Mouse (Mus musculus) midbrain, embryonic 14.5 days (tissue): ENCODE data around the gene Cd59b. TPM values are rescaled to one million over a fixed set of nuclear protein-coding genes. Genes with fewer than 3 reads are reported as not detected.

Experiments used
- ATAC-seq: fragments of 200-750 bp; cut with Nextera tagmentation; 2 replicates; pipeline ENCODE4 v1.8.0; 2017; ENCODE audit warnings: moderate number of reproducible peaks, moderate library complexity; ENCODE audit not compliant: low FRiP score, low TSS enrichment
- DNase-seq: peaks from one replicate; pipeline ENCODE4 v3.0.0-alpha.2; 2015
- H3K27ac ChIP-seq: fragments of 300-500 bp; sonication (generic); replicated peaks from 2 replicates; pipeline ENCODE4 v1.5.1; 2014; ENCODE audit warnings: mild to moderate bottlenecking, low read depth, low read length, moderate library complexity
- H3K27me3 ChIP-seq: fragments of 300-500 bp; sonication (generic); 2 replicates; pipeline ENCODE4 v1.6.1; 2014; ENCODE audit warnings: low read length, control low read depth, mixed read lengths; ENCODE audit not compliant: control insufficient read depth, insufficient read depth
- H3K36me3 ChIP-seq: fragments of 300-500 bp; sonication (generic); 2 replicates; pipeline ENCODE4 v1.6.1; 2014; ENCODE audit warnings: low read length, control low read depth; ENCODE audit not compliant: control insufficient read depth, insufficient read depth
- H3K4me1 ChIP-seq: fragments of 300-500 bp; sonication (generic); 2 replicates; pipeline ENCODE4 v1.6.1; 2014; ENCODE audit warnings: mild to moderate bottlenecking, antibody characterized with exemption, low read length, control low read depth; ENCODE audit not compliant: control insufficient read depth, insufficient read depth
- H3K4me2 ChIP-seq: fragments of 300-500 bp; sonication (generic); 2 replicates; pipeline ENCODE4 v1.6.1; 2014; ENCODE audit warnings: mild to moderate bottlenecking, low read length, moderate library complexity
- H3K4me3 ChIP-seq: fragments of 300-500 bp; sonication (generic); replicated peaks from 2 replicates; pipeline ENCODE4 v1.5.1; 2014; ENCODE audit warnings: low read depth, low read length
- H3K9ac ChIP-seq: fragments of 300-500 bp; sonication (generic); replicated peaks from 2 replicates; pipeline ENCODE4 v1.6.1; 2014; ENCODE audit warnings: mild to moderate bottlenecking, low read length, moderate library complexity
- H3K9me3 ChIP-seq: fragments of 300-500 bp; sonication (generic); 2 replicates; pipeline ENCODE4 v1.6.1; 2016; ENCODE audit warnings: low read length, control low read depth, mixed read lengths; ENCODE audit not compliant: control insufficient read depth
- WGBS: fragments of 180-500 bp; shearing (Covaris S2); extraction: QIAGEN DNeasy Blood & Tissue Kit; methylation state at CpG from one replicate; pipeline ENCODE4 v1.1.7; 2014; 5-methylcytosine and 5-hydroxymethylcytosine counted together
- polyA plus RNA-seq: library from polyadenylated mRNA; unstranded; fragments of >200 nt; fragmentation: Nextera tagmentation; extraction: Ambion mirVana; gene quantifications from 2 replicates; pipeline ENCODE4 v1.2.1, GENCODE M21; 2014

The Cd59b gene
- polyA plus RNA-seq, result 0.75 and 1.4 TPM in 2 replicates

DNA sequence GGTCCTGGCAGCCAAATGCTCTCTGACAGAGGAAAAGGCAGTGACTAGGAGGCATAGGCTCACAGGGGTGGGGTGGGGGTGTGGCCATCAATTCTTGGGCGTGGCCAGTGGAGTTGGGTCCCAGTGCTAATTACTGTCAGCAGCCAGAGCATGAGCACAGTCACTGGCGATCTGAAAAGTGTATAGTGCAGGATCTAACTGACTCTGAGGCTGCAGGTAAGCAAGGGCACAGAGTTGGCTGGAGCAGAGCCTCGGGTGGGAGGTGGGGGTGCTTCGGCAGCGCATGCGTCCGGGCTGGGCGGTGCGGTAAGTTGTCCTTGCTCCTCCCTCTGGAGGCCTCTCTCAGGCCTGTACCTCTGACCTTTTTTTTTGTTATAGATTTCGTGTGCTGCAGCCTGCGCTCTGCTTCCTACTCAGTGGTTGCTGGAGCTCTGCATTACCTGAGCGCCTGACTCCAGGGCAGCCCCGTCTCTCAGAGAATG, at the start of gene Cd59b:
Cd59b (plus strand) TSS at position 146 of the 482 bp plus-strand sequence.
- Histone ChIP-seq H3K36me3 (no peaks in the 10 kb centered on the region), H3K9ac (no peak within 1 kb of the TSS; the same call in 1 of the 2 replicates), H3K4me2 (peak within 1 kb of the TSS; percentile 54), H3K4me1 (0 out of 2 replicates have a peak, but pooled peaks cover 3% of the 10 kb centered on the region), H3K27ac (no peak within 1 kb of the TSS), H3K4me3 (peak within 1 kb of the TSS; percentile 28), H3K27me3 (no peaks in the 10 kb centered on the region), H3K9me3 (no peaks in the 10 kb centered on the region)
- ATAC-seq (peak; percentile 62; the same call in 1 of the 2 replicates), DNase-seq (peak; percentile 57)
- WGBS, result 7% methylated on average over 13 of the region's 13 CpGs

DNA sequence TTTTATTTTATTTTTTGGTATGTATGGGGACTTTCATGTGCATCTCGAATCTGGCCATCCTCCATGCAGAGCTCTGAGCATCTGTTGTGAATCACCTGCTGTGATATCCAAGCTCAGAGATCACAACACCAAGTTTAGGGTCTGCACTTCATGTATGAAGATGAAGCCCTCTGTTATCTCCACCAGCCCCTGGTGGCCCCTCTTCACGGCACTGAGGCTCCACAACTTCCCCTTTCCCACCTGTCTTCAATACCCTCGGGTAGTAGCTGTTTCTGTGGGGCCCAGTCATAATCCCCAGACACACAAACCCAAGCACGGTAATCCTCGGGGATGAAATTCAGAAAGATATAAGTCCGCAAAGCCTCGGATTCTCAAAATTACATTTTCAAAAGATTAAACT, 46.6 kb upstream of the Cd59b start:
- H3K27ac ChIP-seq, result no peak overlapping the region
- no peak overlapping the region for H3K4me3 ChIP-seq
- DNase-seq (no peak), ATAC-seq (no peak)
- no peak overlapping the region for H3K4me2 ChIP-seq
- no peaks in the 10 kb centered on the region for H3K9me3 ChIP-seq
- WGBS, result 84% methylated on average over 7 of the region's 7 CpGs
- no peak overlapping the region for H3K9ac ChIP-seq
- H3K4me1 ChIP-seq, result no peaks in the 10 kb centered on the region
- H3K27me3 ChIP-seq, result no peaks in the 10 kb centered on the region
- no peaks in the 10 kb centered on the region for H3K36me3 ChIP-seq

DNA sequence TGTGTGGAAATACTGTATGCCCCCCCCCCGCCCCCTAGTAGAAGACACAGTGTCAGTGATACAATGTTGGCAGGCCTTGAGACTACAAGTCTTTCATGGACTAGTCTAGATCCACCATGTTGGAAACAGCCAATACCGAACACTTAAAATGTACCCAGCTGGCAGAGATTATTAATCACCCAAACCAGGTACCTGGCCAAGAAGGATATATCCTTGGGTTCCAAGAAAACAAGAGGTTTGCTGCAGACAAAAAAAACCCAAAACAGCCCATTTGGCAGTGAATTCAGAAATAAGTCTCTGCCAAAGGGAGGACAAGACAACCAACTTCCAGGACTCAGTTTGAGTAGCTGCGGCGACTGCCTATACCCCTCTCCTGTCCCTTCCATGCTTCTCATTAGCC, 45.0 kb upstream of the Cd59b start:
- ATAC-seq, result no peak
- H3K27me3 ChIP-seq, result no peaks in the 10 kb centered on the region
- no peak overlapping the region for H3K9ac ChIP-seq
- no peak for DNase-seq
- no peaks in the 10 kb centered on the region for H3K9me3 ChIP-seq
- no peak overlapping the region for H3K27ac ChIP-seq
- no peak overlapping the region for H3K4me2 ChIP-seq
- H3K36me3 ChIP-seq, result no peaks in the 10 kb centered on the region
- H3K4me1 ChIP-seq, result peaks cover 12% of the 10 kb centered on the region
- H3K4me3 ChIP-seq, result no peak overlapping the region
- 91% methylated on average over 4 of the region's 4 CpGs for WGBS

DNA sequence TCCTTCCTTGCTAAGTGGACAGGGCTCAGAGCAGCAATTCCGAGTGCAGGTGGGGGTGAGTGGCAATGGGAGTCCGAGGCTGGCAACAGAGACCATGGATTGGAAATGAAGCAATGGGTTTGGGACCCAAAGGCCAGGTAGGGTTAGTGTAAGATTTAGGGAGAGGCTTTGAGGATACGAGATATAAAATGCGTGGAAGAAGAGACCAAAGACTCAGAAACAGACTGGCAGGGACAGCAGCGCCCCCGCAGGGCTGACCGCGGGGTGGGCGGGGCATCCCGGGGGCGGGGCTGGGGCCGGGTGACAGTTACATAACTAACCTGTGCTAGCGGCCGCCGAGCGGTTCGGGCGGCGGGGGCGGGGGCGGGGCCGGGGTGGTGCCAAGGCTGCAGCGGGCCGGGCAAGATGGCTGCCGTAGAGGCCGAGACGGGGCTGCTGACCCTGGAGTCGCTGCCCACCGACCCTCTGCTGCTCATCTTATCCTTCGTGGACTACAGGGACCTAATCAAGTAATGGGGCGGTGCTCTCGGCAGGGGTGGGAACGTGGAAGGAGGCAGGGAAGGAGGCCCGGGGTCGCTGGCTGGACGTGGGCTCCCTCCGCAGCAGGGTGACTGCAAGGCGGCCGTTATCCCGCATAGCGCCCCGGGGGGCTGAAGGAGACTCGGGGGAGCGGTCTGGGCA, 42.1 kb upstream of the Cd59b start, which contains the start of gene Fbxo3:
Fbxo3 (plus strand) TSS at position 264 of the 681 bp plus-strand sequence.
- Histone ChIP-seq H3K27me3 (no peaks in the 10 kb centered on the region), H3K4me2 (peak within 1 kb of the TSS; percentile 81), H3K9ac (peak within 1 kb of the TSS; percentile 96), H3K4me3 (peak within 1 kb of the TSS; percentile 98), H3K4me1 (peaks cover 13% of the 10 kb centered on the region), H3K9me3 (no peaks in the 10 kb centered on the region), H3K27ac (peak within 1 kb of the TSS; percentile 73), H3K36me3 (peaks cover 6% of the 10 kb centered on the region; the same call in 1 of the 2 replicates)
- WGBS, result 1% methylated on average over 44 of the region's 44 CpGs
- DNase-seq (peak; percentile 87), ATAC-seq (peak; percentile 96)

DNA sequence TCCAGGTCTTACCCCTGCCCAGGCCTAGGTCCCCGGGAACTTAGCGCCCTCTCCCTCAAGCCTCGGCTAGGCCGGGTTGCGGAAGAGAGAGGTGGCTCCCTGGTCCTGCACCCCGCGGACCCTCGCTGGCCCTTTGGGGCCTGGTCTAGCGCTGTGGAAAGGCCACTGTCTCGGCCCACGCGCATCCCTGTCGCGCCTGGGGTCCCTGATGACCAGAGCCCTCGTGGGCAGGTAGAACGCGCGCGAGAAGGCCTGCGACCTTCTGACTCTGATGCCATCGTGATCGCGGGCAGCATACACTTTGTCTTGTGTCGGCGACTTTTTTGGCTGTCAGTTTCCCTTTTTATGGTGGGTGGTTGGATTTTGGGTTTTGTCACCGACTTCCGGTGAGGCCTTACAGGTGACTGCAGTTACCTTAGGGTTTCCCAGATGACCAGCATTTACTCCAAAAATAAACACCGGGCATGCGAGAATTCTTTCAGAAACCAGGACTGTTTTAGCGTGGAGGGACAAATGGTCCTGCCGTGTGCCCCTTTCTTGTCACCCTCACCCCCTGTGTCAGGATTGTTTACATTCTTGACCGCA, 41.4 kb upstream of the Cd59b start, which contains the start of gene 4931422A03Rik:
4931422A03Rik (minus strand) TSS at position 223 of the 585 bp plus-strand sequence.
- Histone ChIP-seq H3K4me3 (peak within 1 kb of the TSS; percentile 98), H3K27me3 (no peaks in the 10 kb centered on the region), H3K36me3 (peaks cover 7% of the 10 kb centered on the region), H3K9ac (peak within 1 kb of the TSS; percentile 96), H3K9me3 (no peaks in the 10 kb centered on the region), H3K27ac (peak within 1 kb of the TSS; percentile 73), H3K4me2 (peak within 1 kb of the TSS; percentile 81), H3K4me1 (peaks cover 13% of the 10 kb centered on the region)
- DNase-seq (peak; percentile 52), ATAC-seq (peak; percentile 75)
- WGBS, result 2% methylated on average over 32 of the region's 32 CpGs

DNA sequence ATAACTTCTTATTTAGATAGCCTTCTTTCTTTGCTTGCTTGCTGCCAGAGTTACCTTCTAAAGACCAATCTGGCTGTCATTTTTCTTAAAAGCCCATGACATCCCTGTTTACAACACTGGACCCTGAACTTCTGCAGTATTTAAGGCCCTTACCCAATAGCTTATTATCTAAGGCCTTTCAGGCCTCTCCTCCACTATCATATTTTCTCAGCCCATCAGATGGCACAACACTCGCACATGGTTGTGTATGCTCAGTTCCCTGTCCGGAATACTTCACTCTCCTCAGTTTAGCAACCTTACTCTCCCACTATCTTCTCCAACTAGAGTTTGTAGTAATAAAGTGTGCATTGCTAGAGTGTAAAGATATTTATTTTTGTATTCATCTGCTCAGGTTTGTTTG, 40.6 kb upstream of the Cd59b start:
- H3K27ac ChIP-seq, result no peak overlapping the region
- H3K4me2 ChIP-seq, result peak overlapping the region; percentile 81
- 81% methylated on average over 2 of the region's 2 CpGs for WGBS
- no peaks in the 10 kb centered on the region for H3K27me3 ChIP-seq
- no peaks in the 10 kb centered on the region for H3K9me3 ChIP-seq
- peak overlapping the region; percentile 98 for H3K4me3 ChIP-seq
- ATAC-seq (no peak), DNase-seq (no peak)
- peaks cover 13% of the 10 kb centered on the region for H3K36me3 ChIP-seq
- H3K4me1 ChIP-seq, result peaks cover 13% of the 10 kb centered on the region
- H3K9ac ChIP-seq, result peak overlapping the region; percentile 96; the same call in 1 of the 2 replicates

DNA sequence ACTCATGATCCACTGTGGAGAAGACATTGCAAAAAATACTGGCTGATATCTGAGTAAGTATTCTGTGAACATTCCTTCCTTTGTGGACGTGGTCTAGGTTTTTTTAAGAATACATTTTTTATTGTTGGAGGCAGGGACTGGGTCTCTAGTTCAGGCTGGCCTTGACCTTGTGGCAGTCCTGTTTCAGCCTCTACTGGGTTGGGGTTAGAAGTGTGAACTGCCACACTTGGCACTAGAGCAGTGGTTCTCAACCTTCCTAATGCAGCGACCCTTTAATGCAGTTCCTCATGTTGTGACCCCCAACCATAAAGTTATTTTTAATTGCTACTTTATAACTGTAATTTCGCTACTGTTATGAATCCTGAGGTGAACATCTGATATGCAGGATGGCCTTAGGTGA, 39.3 kb upstream of the Cd59b start:
- H3K9ac ChIP-seq, result no peak overlapping the region
- H3K36me3 ChIP-seq, result peaks cover 21% of the 10 kb centered on the region
- H3K9me3 ChIP-seq, result no peaks in the 10 kb centered on the region
- H3K27ac ChIP-seq, result no peak overlapping the region
- no peaks in the 10 kb centered on the region for H3K27me3 ChIP-seq
- peaks cover 13% of the 10 kb centered on the region for H3K4me1 ChIP-seq
- no peak overlapping the region for H3K4me2 ChIP-seq
- 92% methylated on average over 3 of the region's 3 CpGs for WGBS
- DNase-seq (no peak), ATAC-seq (no peak)
- no peak overlapping the region for H3K4me3 ChIP-seq

DNA sequence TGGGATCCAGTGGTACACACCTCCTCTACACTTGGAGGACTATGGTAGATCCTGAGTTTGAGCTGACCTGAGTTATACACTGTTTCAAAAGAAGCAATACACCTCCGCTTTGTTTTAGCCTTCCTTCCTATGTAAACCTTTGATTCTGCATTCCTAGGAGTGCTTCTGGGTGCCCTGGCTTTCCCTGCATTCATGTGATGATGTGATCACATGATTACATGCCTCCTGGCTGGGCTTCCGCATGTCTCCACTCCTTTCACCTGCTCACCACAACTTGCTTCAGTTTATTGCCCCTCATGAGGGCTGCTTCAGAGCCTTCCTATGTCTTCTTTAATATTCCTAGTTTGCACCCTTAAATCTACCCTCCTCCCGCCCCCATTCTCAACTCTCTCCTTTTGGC, 37.6 kb upstream of the Cd59b start:
- H3K9ac ChIP-seq, result no peak overlapping the region
- no peak overlapping the region for H3K4me3 ChIP-seq
- ATAC-seq, result no peak
- no peak overlapping the region for H3K4me2 ChIP-seq
- WGBS, result 87% methylated on average over 3 of the region's 3 CpGs
- no peaks in the 10 kb centered on the region for H3K9me3 ChIP-seq
- peaks cover 36% of the 10 kb centered on the region for H3K36me3 ChIP-seq
- no peak overlapping the region for H3K27ac ChIP-seq
- H3K27me3 ChIP-seq, result no peaks in the 10 kb centered on the region
- DNase-seq, result no peak
- H3K4me1 ChIP-seq, result peaks cover 13% of the 10 kb centered on the region
